Mouse (Mus musculus): ENCODE data around the gene Hlx. TPM values are rescaled to one million over a fixed set of nuclear protein-coding genes. Genes with fewer than 3 reads are reported as not detected.

Gene Hlx
- polyA plus RNA-seq, 1 experiment from 2014 or later: 9.7 TPM

- Histone ChIP-seq H3K36me3 (replicated peaks; ENCODE audit: insufficient read depth, low read length) (no peaks in the 10 kb centered on the region), H3K9me3 (ENCODE audit: low read length) (no peaks in the 10 kb centered on the region), H3K4me3 (ENCODE audit: low read depth, low read length) (no peak overlapping the region), H3K4me1 (ENCODE audit: insufficient read depth) (0 out of 2 replicates have a peak, but pooled peaks cover 7% of the 10 kb centered on the region), H3K4me2 (ENCODE audit: low read depth, low read length) (0 out of 2 replicates have a peak overlapping the region, but pooled peaks have one; percentile 47), H3K9ac (replicated peaks) (no peak overlapping the region), H3K27ac (ENCODE audit: low read depth) (no peak overlapping the region), H3K27me3 (ENCODE audit: insufficient read depth, low read length) (no peaks in the 10 kb centered on the region)
- DNase-seq (no peak), ATAC-seq (no peak)
- no peak for TF ChIP-seq EP300 (IDR thresholded peaks at IDR 0.05; ENCODE audit: low read depth)
- no peak for TF ChIP-seq CTCF (IDR thresholded peaks at IDR 0.05; ENCODE audit: low read depth)
- WGBS (ENCODE audit: insufficient replicate concordance): 14% methylated on average over 9 of the region's 9 CpGs
These were observed 39.5 kb upstream of the Hlx start for GRCm38 (mm10) chr1:184771891-184772249.

DNA sequence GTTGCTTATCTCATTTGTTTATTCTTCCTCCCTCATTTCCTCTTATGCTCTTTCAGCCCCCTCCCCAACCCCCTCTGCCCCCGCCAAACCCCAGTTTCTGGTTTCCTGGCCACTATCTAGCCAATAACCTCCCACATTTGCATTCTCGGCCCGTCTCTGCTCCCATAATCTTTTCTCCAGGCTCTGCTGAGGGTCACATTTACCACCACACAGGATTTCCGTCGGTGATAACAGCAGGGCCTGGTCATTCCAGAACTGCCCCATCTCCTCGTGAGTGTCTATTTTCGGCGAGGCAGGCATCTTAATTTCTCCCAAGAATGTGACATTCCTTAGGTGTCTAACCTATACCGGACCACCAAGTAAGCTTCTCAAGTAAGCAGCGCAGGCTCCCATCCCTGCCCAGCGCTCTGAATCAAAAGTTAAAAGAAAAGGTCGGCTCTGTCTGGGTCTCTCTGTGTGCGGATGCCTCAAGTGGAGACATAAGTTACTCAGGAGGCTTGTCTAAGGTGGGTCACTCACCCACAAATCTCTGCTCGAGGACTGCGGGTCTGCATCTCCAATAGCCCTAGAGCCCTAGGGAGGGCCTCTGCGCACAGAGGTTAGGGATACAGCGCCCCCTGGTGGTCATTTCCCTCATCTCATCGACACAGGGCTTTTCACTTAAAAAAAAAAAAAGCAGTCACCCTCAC is 38.9 kb upstream of the Hlx start:
- peak; percentile 66 for ATAC-seq
- TF ChIP-seq EP300 (IDR thresholded peaks at IDR 0.05; ENCODE audit: low read depth): no peak
- peak; percentile 85 for TF ChIP-seq CTCF (IDR thresholded peaks at IDR 0.05; ENCODE audit: low read depth)
- H3K4me1 ChIP-seq (ENCODE audit: insufficient read depth): 0 out of 2 replicates have a peak, but pooled peaks cover 7% of the 10 kb centered on the region
- H3K27me3 ChIP-seq (ENCODE audit: insufficient read depth, low read length): no peaks in the 10 kb centered on the region
- no peaks in the 10 kb centered on the region for H3K9me3 ChIP-seq (ENCODE audit: low read length)
- DNase-seq: peak; percentile 86
- WGBS (ENCODE audit: insufficient replicate concordance): 8% methylated on average over 18 of the region's 18 CpGs
- H3K4me2 ChIP-seq (ENCODE audit: low read depth, low read length): peak overlapping the region; percentile 47; the same call in 1 of the 2 replicates
- H3K36me3 ChIP-seq (replicated peaks; ENCODE audit: insufficient read depth, low read length): no peaks in the 10 kb centered on the region
- H3K27ac ChIP-seq (ENCODE audit: low read depth): 0 out of 2 replicates have a peak overlapping the region, but pooled peaks have one; percentile 30
- no peak overlapping the region for H3K9ac ChIP-seq (replicated peaks)
- H3K4me3 ChIP-seq (ENCODE audit: low read depth, low read length): no peak overlapping the region

GRCm38 (mm10) chr1:184763866-184764265 is 31.4 kb upstream of the Hlx start:
- WGBS (ENCODE audit: insufficient replicate concordance): 53% methylated on average over 3 of the region's 3 CpGs
- Histone ChIP-seq H3K36me3 (replicated peaks; ENCODE audit: insufficient read depth, low read length) (no peaks in the 10 kb centered on the region), H3K9me3 (ENCODE audit: low read length) (no peaks in the 10 kb centered on the region), H3K9ac (replicated peaks) (no peak overlapping the region), H3K4me2 (ENCODE audit: low read depth, low read length) (no peak overlapping the region), H3K27ac (ENCODE audit: low read depth) (no peak overlapping the region), H3K4me1 (ENCODE audit: insufficient read depth) (no peaks in the 10 kb centered on the region), H3K4me3 (ENCODE audit: low read depth, low read length) (no peak overlapping the region), H3K27me3 (ENCODE audit: insufficient read depth, low read length) (no peaks in the 10 kb centered on the region)
- DNase-seq (no peak), ATAC-seq (no peak)
- no peak for TF ChIP-seq EP300 (IDR thresholded peaks at IDR 0.05; ENCODE audit: low read depth)

GRCm38 (mm10) chr1:184762941-184763340 is 30.5 kb upstream of the Hlx start:
- Histone ChIP-seq H3K27ac (ENCODE audit: low read depth) (no peak overlapping the region), H3K4me2 (ENCODE audit: low read depth, low read length) (no peak overlapping the region), H3K27me3 (ENCODE audit: insufficient read depth, low read length) (no peaks in the 10 kb centered on the region), H3K9ac (replicated peaks) (no peak overlapping the region), H3K4me1 (ENCODE audit: insufficient read depth) (no peaks in the 10 kb centered on the region), H3K36me3 (replicated peaks; ENCODE audit: insufficient read depth, low read length) (no peaks in the 10 kb centered on the region), H3K9me3 (ENCODE audit: low read length) (no peaks in the 10 kb centered on the region), H3K4me3 (ENCODE audit: low read depth, low read length) (no peak overlapping the region)
- 65% methylated on average over 5 of the region's 5 CpGs for WGBS (ENCODE audit: insufficient replicate concordance)
- no peak for TF ChIP-seq CTCF (IDR thresholded peaks at IDR 0.05; ENCODE audit: low read depth)
- no peak for TF ChIP-seq EP300 (IDR thresholded peaks at IDR 0.05; ENCODE audit: low read depth)
- ATAC-seq: no peak
- no peak for DNase-seq

GRCm38 (mm10) chr1:184761988-184762387 is 29.6 kb upstream of the Hlx start:
- Histone ChIP-seq H3K4me2 (ENCODE audit: low read depth, low read length) (no peak overlapping the region), H3K27ac (ENCODE audit: low read depth) (no peak overlapping the region), H3K9me3 (ENCODE audit: low read length) (no peaks in the 10 kb centered on the region), H3K9ac (replicated peaks) (no peak overlapping the region), H3K36me3 (replicated peaks; ENCODE audit: insufficient read depth, low read length) (no peaks in the 10 kb centered on the region), H3K4me1 (ENCODE audit: insufficient read depth) (no peaks in the 10 kb centered on the region), H3K27me3 (ENCODE audit: insufficient read depth, low read length) (no peaks in the 10 kb centered on the region), H3K4me3 (ENCODE audit: low read depth, low read length) (no peak overlapping the region)
- DNase-seq: no peak
- 58% methylated on average over 4 of the region's 4 CpGs for WGBS (ENCODE audit: insufficient replicate concordance)
- ATAC-seq: no peak; the same call in 1 of the 2 replicates
- TF ChIP-seq EP300 (IDR thresholded peaks at IDR 0.05; ENCODE audit: low read depth) (no peak), CTCF (IDR thresholded peaks at IDR 0.05; ENCODE audit: low read depth) (no peak)

DNA sequence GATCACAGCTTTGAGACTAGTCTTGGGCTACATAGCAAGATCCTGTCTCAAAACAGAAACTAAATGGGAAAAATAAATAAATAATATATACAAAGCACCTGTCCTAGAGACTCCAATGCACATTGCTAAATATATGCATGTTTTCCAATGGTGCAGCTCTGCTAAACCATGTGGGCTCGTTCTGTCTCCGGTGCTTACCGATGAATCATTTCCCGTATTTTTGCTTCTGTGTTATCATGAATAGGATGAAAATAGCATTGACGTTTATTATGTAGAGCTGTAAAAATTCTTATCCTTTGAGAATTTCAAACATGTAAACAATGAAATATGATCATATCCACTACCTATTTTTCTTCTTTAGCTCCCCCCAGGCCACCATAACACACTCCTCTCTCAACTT is 20.3 kb upstream of the Hlx start:
- H3K4me2 ChIP-seq (ENCODE audit: low read depth, low read length): no peak overlapping the region
- H3K36me3 ChIP-seq (replicated peaks; ENCODE audit: insufficient read depth, low read length): no peaks in the 10 kb centered on the region
- no peak overlapping the region for H3K9ac ChIP-seq (replicated peaks)
- no peaks in the 10 kb centered on the region for H3K4me1 ChIP-seq (ENCODE audit: insufficient read depth)
- no peaks in the 10 kb centered on the region for H3K9me3 ChIP-seq (ENCODE audit: low read length)
- DNase-seq: no peak
- no peak for TF ChIP-seq CTCF (IDR thresholded peaks at IDR 0.05; ENCODE audit: low read depth)
- no peak for TF ChIP-seq EP300 (IDR thresholded peaks at IDR 0.05; ENCODE audit: low read depth)
- no peak for ATAC-seq
- H3K4me3 ChIP-seq (ENCODE audit: low read depth, low read length): no peak overlapping the region
- no peak overlapping the region for H3K27ac ChIP-seq (ENCODE audit: low read depth)
- H3K27me3 ChIP-seq (ENCODE audit: insufficient read depth, low read length): 0 out of 2 replicates have a peak, but pooled peaks cover 2% of the 10 kb centered on the region
- 64% methylated on average over 5 of the region's 5 CpGs for WGBS (ENCODE audit: insufficient replicate concordance)
